Mouse (Mus musculus) adrenal gland, postnatal 4 days (tissue): Measurements from ENCODE around the gene Tmed1. TPM values are rescaled to one million over a fixed set of nuclear protein-coding genes. Genes with fewer than 3 reads are reported as not detected.
"Not testable (repeated sequence)": the region's sequence is repeated elsewhere in the genome, so short reads cannot be mapped to it uniquely, and the experiment has no call there.

Experiments used
- DNase-seq, 2 experiments: peaks; one replicate each; pipeline ENCODE4 v3.0.0; 2021 to 2022; ENCODE audit warnings: low spot score in 2 of 2, mixed read lengths in 2 of 2
- microRNA-seq: library from miRNA; unstranded; fragments of <30 nt; microRNA quantifications from one replicate; pipeline ENCODE4 v1.2.0, GENCODE M21; 2021
- total RNA-seq, 2 experiments: library from RNA; stranded (reverse); gene quantifications; 2 replicates each; pipeline ENCODE4 v1.2.3; 2021

The Tmed1 gene
- total RNA-seq, 2 experiments from 2014 or later, result 37.3 to 37.8 TPM

DNA sequence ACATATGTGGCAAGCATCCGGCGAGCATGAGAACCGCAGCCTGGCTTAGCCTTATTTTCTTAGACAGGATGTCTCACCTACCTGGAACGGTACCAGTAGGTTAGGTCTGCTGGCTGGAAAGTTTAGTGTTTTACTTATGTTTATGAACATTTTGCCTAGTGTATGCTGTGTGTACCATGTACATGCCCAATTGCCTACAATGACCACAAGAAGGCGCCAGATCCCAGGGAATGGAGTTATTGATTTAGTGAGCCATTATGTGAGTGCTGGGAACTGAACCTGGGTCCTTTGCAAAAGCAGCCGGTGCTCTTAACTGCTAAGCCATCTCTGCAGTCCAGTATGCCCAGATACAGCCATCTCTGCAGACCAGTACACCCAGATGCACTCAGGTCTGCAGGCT, 32.3 kb downstream of the Tmed1 start:
- no peak for DNase-seq

DNA sequence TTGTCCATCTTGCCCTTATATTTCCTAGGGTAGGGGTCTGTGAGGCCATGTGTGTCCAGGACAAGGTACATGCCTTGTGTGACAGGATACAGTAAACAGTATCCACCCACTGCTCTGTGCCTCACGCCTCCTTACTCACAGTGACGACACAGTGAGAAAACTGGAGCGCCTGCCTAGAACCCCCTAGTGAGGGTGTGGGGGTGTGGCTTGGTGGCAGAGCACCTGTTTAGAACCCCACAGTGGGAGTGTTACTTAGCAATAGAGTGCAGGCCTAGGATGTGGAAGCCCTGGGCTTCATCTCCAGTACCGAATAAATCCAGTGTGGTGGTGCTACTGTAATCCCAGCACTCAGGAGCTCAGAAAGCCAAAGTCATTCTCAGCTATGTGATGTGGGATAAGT, 37.1 kb downstream of the Tmed1 start:
- DNase-seq, result no peak

DNA sequence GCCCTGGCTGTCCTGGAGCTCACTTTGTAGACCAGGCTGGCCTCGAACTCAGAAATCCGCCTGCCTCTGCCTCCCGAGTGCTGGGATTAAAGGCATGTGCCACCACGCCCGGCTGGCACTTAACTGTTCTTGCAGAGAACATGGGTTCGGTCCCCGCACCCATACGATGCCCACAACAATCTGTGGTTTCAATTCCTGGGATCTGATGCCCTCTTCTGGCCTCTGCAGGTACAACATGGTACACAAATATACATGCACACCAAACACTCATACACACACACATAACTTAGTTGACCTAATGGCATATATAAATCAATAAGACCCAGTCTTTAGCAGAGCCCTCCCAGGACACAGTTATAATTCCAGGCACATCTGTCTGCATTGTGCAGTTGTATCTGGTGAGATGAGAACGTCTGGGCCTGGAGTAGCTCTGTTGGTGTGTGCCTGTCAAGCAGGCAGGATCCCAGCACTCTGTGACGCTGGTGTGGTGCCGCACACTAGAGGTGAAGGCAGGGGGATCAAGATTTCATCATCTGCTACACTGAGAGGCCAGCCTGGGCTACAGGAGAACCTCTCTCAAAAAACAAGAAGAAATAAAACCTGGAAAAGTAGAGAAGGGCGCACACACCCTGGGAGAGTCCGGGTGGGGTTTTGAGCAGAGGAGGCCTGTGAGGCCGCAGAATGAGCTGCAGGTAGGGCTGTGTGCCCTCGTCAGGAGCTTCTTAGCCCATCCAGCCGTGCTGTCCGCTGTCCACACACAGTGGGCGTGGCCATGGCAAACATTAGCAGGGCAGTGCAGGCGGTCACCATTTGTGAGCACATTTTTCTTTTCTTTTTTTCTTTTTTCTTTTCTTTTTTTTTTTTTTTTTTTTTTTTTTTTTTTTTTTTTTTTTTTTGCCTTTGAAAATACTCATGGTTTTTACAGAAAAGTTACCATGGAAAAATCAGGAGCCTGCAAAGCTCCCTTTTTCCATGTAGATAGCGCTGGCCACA, 40.7 kb downstream of the Tmed1 start:
- peak in 1 of 2 experiments; percentile 25 for DNase-seq

DNA sequence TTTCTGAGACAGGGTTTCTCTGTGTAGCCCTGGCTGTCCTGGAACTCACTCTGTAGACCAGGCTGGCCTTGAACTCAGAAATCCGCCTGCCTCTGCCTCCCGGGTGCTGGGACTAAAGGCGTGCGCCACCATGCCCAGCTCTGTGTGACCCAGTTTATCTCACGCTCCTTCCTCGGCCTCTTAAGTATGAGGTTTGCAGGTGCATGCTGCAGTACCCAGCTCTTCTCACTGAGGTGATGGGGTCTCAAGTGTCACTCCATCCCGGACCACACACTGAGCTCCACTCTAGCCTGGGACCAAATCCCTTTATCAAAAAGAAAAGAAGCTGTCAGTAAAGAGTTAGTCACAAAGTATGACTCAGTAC, 45.5 kb downstream of the Tmed1 start:
- DNase-seq, result not testable (repeated sequence)

DNA sequence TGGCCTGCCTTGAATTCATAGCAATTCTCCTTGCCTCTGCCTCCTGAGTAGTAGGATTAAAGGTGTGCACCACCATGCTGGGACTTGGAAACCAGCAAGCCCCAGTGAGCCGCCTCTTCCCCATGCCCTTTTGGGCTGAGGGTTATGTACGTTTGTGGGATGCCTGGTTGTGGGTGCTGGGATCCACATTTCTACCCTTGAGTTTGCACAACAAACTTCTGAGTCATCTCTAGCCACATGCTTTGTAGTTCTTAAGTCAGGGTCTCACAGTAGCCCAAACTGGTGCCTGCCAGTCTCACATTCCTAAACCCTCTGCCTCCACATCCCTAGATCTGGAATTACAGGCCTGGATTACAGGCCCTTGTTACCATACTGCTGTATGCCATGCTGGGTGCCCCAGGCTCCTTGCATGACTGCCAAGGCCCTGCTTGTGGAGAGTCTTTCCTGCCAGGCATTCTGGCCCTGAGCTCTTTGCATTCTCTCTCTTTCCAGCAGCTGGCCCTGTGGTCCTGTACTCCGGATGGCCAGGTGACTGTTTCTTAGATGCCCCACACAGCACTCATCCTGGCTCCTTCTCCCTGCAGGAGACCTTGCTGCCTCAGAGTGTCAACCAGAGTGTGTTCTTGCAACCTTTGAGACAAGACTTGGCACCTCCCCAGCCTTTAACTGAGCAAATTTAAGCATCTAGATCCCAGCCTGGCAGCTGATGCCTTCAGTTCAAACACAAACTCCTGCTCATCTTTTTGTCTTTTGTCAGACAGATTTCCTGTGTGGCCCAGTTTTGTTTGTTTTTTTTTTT, 46.1 kb downstream of the Tmed1 start:
- DNase-seq, result no peak

DNA sequence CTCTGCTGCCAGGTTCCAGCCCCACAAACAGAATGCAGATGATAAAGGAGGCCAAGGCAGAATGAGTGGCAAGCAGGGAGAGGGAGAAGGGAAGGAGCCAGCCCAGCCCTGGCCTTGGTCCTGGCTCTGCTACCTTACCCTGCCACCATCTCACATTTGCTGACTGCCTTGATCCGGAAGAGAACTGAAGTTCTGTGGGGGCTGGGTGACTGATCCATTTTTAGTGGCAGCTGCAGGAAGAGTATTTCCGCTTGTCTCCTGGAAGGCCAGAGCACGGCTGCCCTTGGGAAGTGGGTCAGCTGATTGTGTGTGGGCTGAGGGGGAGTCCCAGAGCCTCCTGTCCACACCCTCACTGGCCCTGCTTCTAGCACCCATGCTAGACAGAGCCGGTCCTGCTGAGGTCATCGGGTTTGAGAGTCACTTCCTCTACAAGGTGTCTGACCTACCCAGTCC, 46.9 kb downstream of the Tmed1 start:
- peak; percentile 30 to 63 for DNase-seq

DNA sequence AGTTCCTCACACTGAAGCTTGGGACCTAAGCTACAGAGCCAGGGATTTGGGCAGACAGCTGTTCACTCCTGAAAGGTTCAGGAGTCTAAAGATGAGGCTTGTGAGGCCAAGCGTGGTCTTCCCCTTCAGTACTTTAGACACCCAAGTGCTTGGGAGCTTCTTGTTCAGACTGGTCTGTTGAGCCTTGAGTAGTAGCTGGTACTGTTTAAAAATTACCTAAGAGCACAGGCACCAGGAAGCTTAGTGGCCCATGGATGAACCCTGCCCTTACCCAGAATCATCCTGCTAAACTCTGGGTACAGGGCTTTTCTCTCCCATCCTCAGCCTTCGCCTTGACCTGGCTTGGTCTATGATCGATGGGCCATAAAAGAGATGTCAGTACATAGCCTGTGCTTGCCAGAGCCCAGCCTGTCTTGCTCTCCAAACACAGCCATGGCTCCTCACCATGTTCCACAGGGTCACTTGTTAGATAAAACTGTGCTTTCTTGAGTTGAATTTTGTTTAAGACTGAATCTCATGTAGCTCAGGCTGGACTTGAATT, 49.6 kb downstream of the Tmed1 start:
- DNase-seq, result no peak

DNA sequence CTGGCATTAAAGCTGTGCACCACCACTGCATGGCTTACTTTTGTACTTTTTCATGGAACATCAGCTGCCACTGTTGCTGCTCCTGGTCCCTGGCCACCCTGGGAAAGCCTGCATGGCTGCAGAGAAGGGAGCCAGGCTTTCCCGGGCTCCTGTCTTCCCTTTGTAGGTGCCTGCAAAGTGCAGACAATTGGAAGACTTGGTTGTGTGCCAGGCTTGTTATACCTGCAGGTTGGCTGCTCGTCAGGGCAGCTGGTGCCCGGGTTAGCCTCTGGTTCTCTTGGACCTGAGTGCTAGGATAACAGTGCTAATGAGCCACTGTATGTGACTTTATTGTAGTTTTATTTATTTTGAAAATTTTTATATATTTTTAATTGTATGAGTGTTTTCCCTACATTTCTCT, 51.2 kb downstream of the Tmed1 start:
- no peak for DNase-seq

Small RNA genes lying within 50 kb of the gene (microRNA-seq; reads per million reads assigned to microRNA genes)
- gene Mir199a-1, result 2.1 reads per million

Other genes starting within 250 kb of the Tmed1 start
- 10 to 100 TPM; 33.4 to 38.7 TPM for gene Atg4d, start 245.0 kb downstream of the Tmed1 start, total RNA-seq
- 10 to 100 TPM; 40.2 to 41.8 TPM for gene Kri1, start 222.3 kb downstream of the Tmed1 start, total RNA-seq
- 10 to 100 TPM; 21.9 to 25.6 TPM for gene Cdkn2d, start 218.8 kb downstream of the Tmed1 start, total RNA-seq
- gene Ap1m2, start 197.9 kb downstream of the Tmed1 start, total RNA-seq, result 1 to 10 TPM in 1 of 2 experiments, not detected in 1; 3.4 TPM
- gene Slc44a2, start 189.6 kb downstream of the Tmed1 start, total RNA-seq, result 10 to 100 TPM; 73.6 to 75.4 TPM
- 100 to 1,000 TPM; 107 to 118 TPM for gene Ilf3, start 142.4 kb downstream of the Tmed1 start, total RNA-seq
- gene Qtrt1, start 98.4 kb downstream of the Tmed1 start, total RNA-seq, result 10 to 100 TPM; 34.0 to 35.3 TPM
- gene Dnm2, start 85.3 kb downstream of the Tmed1 start, total RNA-seq, result 100 to 1,000 TPM; 111 to 116 TPM
- gene AB124611, start 15.9 kb upstream of the Tmed1 start, total RNA-seq, result 1 to 10 TPM; 3.7 to 5.0 TPM
- gene Carm1, start 36.6 kb upstream of the Tmed1 start, total RNA-seq, result 10 to 100 TPM; 71.4 to 83.9 TPM
- gene Timm29, start 82.5 kb upstream of the Tmed1 start, total RNA-seq, result 10 to 100 TPM; 55.6 to 57.3 TPM
- gene Yipf2, start 82.6 kb upstream of the Tmed1 start, total RNA-seq, result 10 to 100 TPM; 27.2 to 28.4 TPM
- gene Smarca4, start 105.9 kb upstream of the Tmed1 start, total RNA-seq, result 10 to 100 TPM; 86.1 to 94.8 TPM
- 10 to 100 TPM; 26.7 to 31.9 TPM for gene Ldlr, start 213.2 kb upstream of the Tmed1 start, total RNA-seq